Mouse (Mus musculus): Measurements from ENCODE around the gene Fosb.

GRCm38 (mm10) chr7:19255395-19255794 lies 54.5 kb downstream of the Fosb start:
- TF ChIP-seq CTCF (IDR thresholded peaks at IDR 0.05) (no peak), EP300 (IDR thresholded peaks at IDR 0.05) (no peak)
